Mouse (Mus musculus): ENCODE results near the gene Mlst8.

The Mlst8 gene

GRCm38 (mm10) chr17:24478663-24479380, at the start of gene Mlst8:
Mlst8 (minus strand) TSS chr17:24479078.
- DNase-seq = peak; percentile 91 to 92

GRCm38 (mm10) chr17:24528560-24528918, 49.7 kb upstream of the Mlst8 start:
- DNase-seq = no peak

GRCm38 (mm10) chr17:24527723-24528559, 49.1 kb upstream of the Mlst8 start, which contains the start of gene Traf7:
Traf7 (minus strand) TSS chr17:24527938.
- DNase-seq = peak; percentile 85 to 96

- DNase-seq = no peak
Measured at GRCm38 (mm10) chr17:24527315-24527714, 48.4 kb upstream of the Mlst8 start.

GRCm38 (mm10) chr17:24524734-24525133, 45.9 kb upstream of the Mlst8 start:
- no peak for DNase-seq

GRCm38 (mm10) chr17:24520450-24520849, 41.6 kb upstream of the Mlst8 start:
- no peak for DNase-seq

GRCm38 (mm10) chr17:24514270-24515257, 35.7 kb upstream of the Mlst8 start:
- no peak for DNase-seq

- no peak for DNase-seq
Measured at GRCm38 (mm10) chr17:24513609-24514008, 34.7 kb upstream of the Mlst8 start.

GRCm38 (mm10) chr17:24507806-24508460, 29.1 kb upstream of the Mlst8 start:
- DNase-seq = no peak

- no peak for DNase-seq
Measured at GRCm38 (mm10) chr17:24507129-24507664, 28.3 kb upstream of the Mlst8 start.

GRCm38 (mm10) chr17:24506332-24507070, 27.6 kb upstream of the Mlst8 start:
- DNase-seq = no peak

- DNase-seq = no peak
Measured at GRCm38 (mm10) chr17:24505286-24505955, 26.5 kb upstream of the Mlst8 start.

GRCm38 (mm10) chr17:24504085-24504484, 25.2 kb upstream of the Mlst8 start:
- no peak for DNase-seq

GRCm38 (mm10) chr17:24502208-24502607, 23.3 kb upstream of the Mlst8 start:
- no peak for DNase-seq

GRCm38 (mm10) chr17:24496026-24496425, 17.1 kb upstream of the Mlst8 start:
- no peak for DNase-seq

- no peak for DNase-seq
Measured at GRCm38 (mm10) chr17:24495443-24495842, 16.6 kb upstream of the Mlst8 start.

GRCm38 (mm10) chr17:24494627-24495335, 15.9 kb upstream of the Mlst8 start:
- no peak for DNase-seq

GRCm38 (mm10) chr17:24490399-24490798, 11.5 kb upstream of the Mlst8 start:
- DNase-seq = no peak

- DNase-seq = no peak
Measured at GRCm38 (mm10) chr17:24489265-24490030, 10.6 kb upstream of the Mlst8 start.
